Mouse (Mus musculus) heart, embryonic 13.5 days (tissue): ENCODE measurements around the gene Ttyh2. TPM values are rescaled to one million over a fixed set of nuclear protein-coding genes. Genes with fewer than 3 reads are reported as not detected.
"Not testable (repeated sequence)": the region's sequence is repeated elsewhere in the genome, so short reads cannot be mapped to it uniquely, and the experiment has no call there.

ENCODE experiments used
- ATAC-seq: fragments of 200-750 bp; cut with Nextera tagmentation; 2 replicates; pipeline ENCODE4 v1.8.0; 2017; ENCODE audit warnings: moderate TSS enrichment; ENCODE audit not compliant: insufficient number of reproducible peaks, low FRiP score, low TSS enrichment; ENCODE audit errors: extremely low read depth
- H3K27ac ChIP-seq: fragments of 300-500 bp; sonication (generic); replicated peaks from 2 replicates; pipeline ENCODE4 v1.5.1; 2015; ENCODE audit warnings: moderate library complexity, mild to moderate bottlenecking, inconsistent platforms
- H3K27me3 ChIP-seq: fragments of 300-500 bp; sonication (generic); replicated peaks from 2 replicates; pipeline ENCODE4 v1.6.1; 2015; ENCODE audit warnings: mild to moderate bottlenecking, inconsistent platforms
- H3K36me3 ChIP-seq: fragments of 300-500 bp; sonication (generic); 2 replicates; pipeline ENCODE4 v1.6.1; 2015; ENCODE audit warnings: mild to moderate bottlenecking, inconsistent platforms
- H3K4me1 ChIP-seq: fragments of 300-500 bp; sonication (generic); 2 replicates; pipeline ENCODE4 v1.6.1; 2015; ENCODE audit warnings: inconsistent platforms
- H3K4me2 ChIP-seq: fragments of 300-500 bp; sonication (generic); 2 replicates; pipeline ENCODE4 v1.6.1; 2015; ENCODE audit warnings: inconsistent platforms, mild to moderate bottlenecking, moderate library complexity
- H3K4me3 ChIP-seq: fragments of 300-500 bp; sonication (generic); 2 replicates; pipeline ENCODE4 v1.5.1; 2015; ENCODE audit warnings: moderate library complexity, mild to moderate bottlenecking, inconsistent platforms
- H3K9ac ChIP-seq: fragments of 300-500 bp; sonication (generic); 2 replicates; pipeline ENCODE4 v1.6.1; 2015; ENCODE audit warnings: inconsistent platforms, mild to moderate bottlenecking, moderate library complexity
- H3K9me3 ChIP-seq: fragments of 300-500 bp; sonication (generic); 2 replicates; pipeline ENCODE4 v1.6.1; 2016; ENCODE audit warnings: inconsistent platforms
- whole genome bisulfite sequencing: fragments of 180-500 bp; shearing (Covaris S2); methylation state at CpG from one replicate; pipeline ENCODE4 v1.1.7; 2015; ENCODE audit warnings: mixed read lengths; 5-methylcytosine and 5-hydroxymethylcytosine counted together
- polyA plus RNA-seq: library from polyadenylated mRNA; unstranded; fragments of >200 nt; fragmentation: Nextera tagmentation; extraction: Ambion mirVana; gene quantifications from 2 replicates; pipeline ENCODE4 v1.2.1, GENCODE M21; 2015

Ttyh2 gene
- polyA plus RNA-seq, 1 experiment from 2014 or later: 7.5 TPM

GRCm38 (mm10) chr11:114672794-114673718 is 2.2 kb upstream of the Ttyh2 start:
- WGBS: 69% methylated on average over 9 of the region's 9 CpGs
- no peak overlapping the region for H3K9ac ChIP-seq
- H3K27me3 ChIP-seq: peaks cover 16% of the 10 kb centered on the region
- H3K4me2 ChIP-seq: no peak overlapping the region
- no peak for ATAC-seq
- peaks cover 42% of the 10 kb centered on the region for H3K36me3 ChIP-seq
- no peak overlapping the region for H3K4me3 ChIP-seq
- H3K9me3 ChIP-seq: no peaks in the 10 kb centered on the region
- no peak overlapping the region for H3K27ac ChIP-seq
- peaks cover 39% of the 10 kb centered on the region for H3K4me1 ChIP-seq

- 73% methylated on average over 2 of the region's 2 CpGs for whole genome bisulfite sequencing
These were observed 1.5 kb upstream of the Ttyh2 start for GRCm38 (mm10) chr11:114673719-114674050.

GRCm38 (mm10) chr11:114674180-114674579 is 1.1 kb upstream of the Ttyh2 start:
- Histone ChIP-seq H3K27ac (no peak overlapping the region), H3K27me3 (peaks cover 16% of the 10 kb centered on the region), H3K4me3 (no peak overlapping the region), H3K9me3 (no peaks in the 10 kb centered on the region), H3K9ac (0 out of 2 replicates have a peak overlapping the region, but pooled peaks have one; percentile 14), H3K4me2 (no peak overlapping the region), H3K36me3 (peaks cover 42% of the 10 kb centered on the region), H3K4me1 (peaks cover 44% of the 10 kb centered on the region)
- ATAC-seq: no peak
- WGBS: 42% methylated on average over 8 of the region's 8 CpGs

More at GRCm38 (mm10) chr11:114673719-114674050, 1.5 kb upstream of the Ttyh2 start:
- H3K4me2 ChIP-seq: no peak overlapping the region
- no peaks in the 10 kb centered on the region for H3K9me3 ChIP-seq
- no peak overlapping the region for H3K27ac ChIP-seq
- H3K36me3 ChIP-seq: peaks cover 42% of the 10 kb centered on the region
- H3K9ac ChIP-seq: no peak overlapping the region
- no peak for ATAC-seq
- H3K4me3 ChIP-seq: no peak overlapping the region
- peaks cover 39% of the 10 kb centered on the region for H3K4me1 ChIP-seq
- H3K27me3 ChIP-seq: peaks cover 16% of the 10 kb centered on the region

- H3K4me2 ChIP-seq: peak overlapping the region; percentile 98
These were observed 435 bp upstream of the Ttyh2 start for GRCm38 (mm10) chr11:114674796-114675195.

GRCm38 (mm10) chr11:114675826-114676401 is 683 bp downstream of the Ttyh2 start:
- Histone ChIP-seq H3K4me1 (peaks cover 44% of the 10 kb centered on the region), H3K4me3 (peak overlapping the region; percentile 69), H3K9ac (peak overlapping the region; percentile 86), H3K36me3 (peaks cover 32% of the 10 kb centered on the region), H3K9me3 (no peaks in the 10 kb centered on the region), H3K4me2 (peak overlapping the region; percentile 98), H3K27me3 (peaks cover 16% of the 10 kb centered on the region), H3K27ac (0 out of 2 replicates have a peak overlapping the region, but pooled peaks have one; percentile 20)
- no peak for ATAC-seq
- WGBS: 1% methylated on average over 27 of the region's 27 CpGs

More at GRCm38 (mm10) chr11:114674796-114675195, 435 bp upstream of the Ttyh2 start:
- 88% methylated on average over 2 of the region's 3 CpGs for WGBS
- not testable (repeated sequence) for ATAC-seq, H3K27ac ChIP-seq, H3K9me3 ChIP-seq
- Histone ChIP-seq H3K36me3 (peaks cover 42% of the 10 kb centered on the region), H3K4me3 (peak overlapping the region; percentile 69), H3K4me1 (peaks cover 44% of the 10 kb centered on the region), H3K27me3 (peaks cover 16% of the 10 kb centered on the region), H3K9ac (peak overlapping the region; percentile 86; the same call in 1 of the 2 replicates)

- peaks cover 16% of the 10 kb centered on the region for H3K27me3 ChIP-seq
- 8% methylated on average over 14 of the region's 14 CpGs for WGBS
- H3K27ac ChIP-seq: no peak overlapping the region
- peaks cover 45% of the 10 kb centered on the region for H3K4me1 ChIP-seq
- no peaks in the 10 kb centered on the region for H3K9me3 ChIP-seq
- peak overlapping the region; percentile 98 for H3K4me2 ChIP-seq
- peak overlapping the region; percentile 86 for H3K9ac ChIP-seq
- H3K4me3 ChIP-seq: peak overlapping the region; percentile 69
- H3K36me3 ChIP-seq: peaks cover 27% of the 10 kb centered on the region
- no peak for ATAC-seq
These were observed 1.2 kb downstream of the Ttyh2 start for GRCm38 (mm10) chr11:114676431-114676830.

- peaks cover 16% of the 10 kb centered on the region for H3K27me3 ChIP-seq
- H3K9me3 ChIP-seq: no peaks in the 10 kb centered on the region
- peaks cover 21% of the 10 kb centered on the region for H3K36me3 ChIP-seq
- peak overlapping the region; percentile 69 for H3K4me3 ChIP-seq
- peak overlapping the region; percentile 86 for H3K9ac ChIP-seq
- peaks cover 45% of the 10 kb centered on the region for H3K4me1 ChIP-seq
- no peak overlapping the region for H3K27ac ChIP-seq
- ATAC-seq: no peak
- peak overlapping the region; percentile 98 for H3K4me2 ChIP-seq
- 56% methylated on average over 8 of the region's 9 CpGs for WGBS
These were observed 1.8 kb downstream of the Ttyh2 start for GRCm38 (mm10) chr11:114676896-114677530.

GRCm38 (mm10) chr11:114679582-114679981 is 4.4 kb downstream of the Ttyh2 start:
- peak overlapping the region; percentile 10; the same call in 1 of the 2 replicates for H3K4me2 ChIP-seq
- WGBS: 28% methylated on average over 8 of the region's 8 CpGs
- no peak for ATAC-seq
- peaks cover 52% of the 10 kb centered on the region for H3K4me1 ChIP-seq
- H3K27me3 ChIP-seq: peaks cover 16% of the 10 kb centered on the region
- peak overlapping the region; percentile 51 for H3K27ac ChIP-seq
- H3K9ac ChIP-seq: peak overlapping the region; percentile 42; the same call in 1 of the 2 replicates
- no peak overlapping the region for H3K4me3 ChIP-seq
- no peaks in the 10 kb centered on the region for H3K36me3 ChIP-seq
- no peaks in the 10 kb centered on the region for H3K9me3 ChIP-seq

- WGBS: 57% methylated on average over 10 of the region's 10 CpGs
- ATAC-seq: no peak
- Histone ChIP-seq H3K4me1 (peaks cover 56% of the 10 kb centered on the region), H3K9ac (no peak overlapping the region), H3K27ac (no peak overlapping the region), H3K4me3 (no peak overlapping the region), H3K9me3 (no peaks in the 10 kb centered on the region), H3K27me3 (peaks cover 16% of the 10 kb centered on the region), H3K36me3 (no peaks in the 10 kb centered on the region), H3K4me2 (no peak overlapping the region)
These were observed 5.1 kb downstream of the Ttyh2 start for GRCm38 (mm10) chr11:114680291-114680690.

- H3K36me3 ChIP-seq: no peaks in the 10 kb centered on the region
- H3K27me3 ChIP-seq: peaks cover 16% of the 10 kb centered on the region
- H3K9ac ChIP-seq: no peak overlapping the region
- no peak for ATAC-seq
- no peaks in the 10 kb centered on the region for H3K9me3 ChIP-seq
- H3K4me3 ChIP-seq: no peak overlapping the region
- peaks cover 57% of the 10 kb centered on the region for H3K4me1 ChIP-seq
- H3K27ac ChIP-seq: no peak overlapping the region
- 64% methylated on average over 5 of the region's 5 CpGs for WGBS
- no peak overlapping the region for H3K4me2 ChIP-seq
These were observed 5.8 kb downstream of the Ttyh2 start for GRCm38 (mm10) chr11:114681054-114681453.

GRCm38 (mm10) chr11:114682321-114682900 is 7.2 kb downstream of the Ttyh2 start:
- no peak for ATAC-seq

More at GRCm38 (mm10) chr11:114682321-114682900, 7.2 kb downstream of the Ttyh2 start:
- Histone ChIP-seq H3K27ac (no peak overlapping the region), H3K9me3 (no peaks in the 10 kb centered on the region), H3K4me1 (peaks cover 45% of the 10 kb centered on the region), H3K36me3 (no peaks in the 10 kb centered on the region), H3K27me3 (peaks cover 4% of the 10 kb centered on the region; the same call in 1 of the 2 replicates), H3K9ac (no peak overlapping the region), H3K4me2 (no peak overlapping the region), H3K4me3 (no peak overlapping the region)
- 87% methylated on average over 13 of the region's 13 CpGs for WGBS
